In the genomic region with DNA sequence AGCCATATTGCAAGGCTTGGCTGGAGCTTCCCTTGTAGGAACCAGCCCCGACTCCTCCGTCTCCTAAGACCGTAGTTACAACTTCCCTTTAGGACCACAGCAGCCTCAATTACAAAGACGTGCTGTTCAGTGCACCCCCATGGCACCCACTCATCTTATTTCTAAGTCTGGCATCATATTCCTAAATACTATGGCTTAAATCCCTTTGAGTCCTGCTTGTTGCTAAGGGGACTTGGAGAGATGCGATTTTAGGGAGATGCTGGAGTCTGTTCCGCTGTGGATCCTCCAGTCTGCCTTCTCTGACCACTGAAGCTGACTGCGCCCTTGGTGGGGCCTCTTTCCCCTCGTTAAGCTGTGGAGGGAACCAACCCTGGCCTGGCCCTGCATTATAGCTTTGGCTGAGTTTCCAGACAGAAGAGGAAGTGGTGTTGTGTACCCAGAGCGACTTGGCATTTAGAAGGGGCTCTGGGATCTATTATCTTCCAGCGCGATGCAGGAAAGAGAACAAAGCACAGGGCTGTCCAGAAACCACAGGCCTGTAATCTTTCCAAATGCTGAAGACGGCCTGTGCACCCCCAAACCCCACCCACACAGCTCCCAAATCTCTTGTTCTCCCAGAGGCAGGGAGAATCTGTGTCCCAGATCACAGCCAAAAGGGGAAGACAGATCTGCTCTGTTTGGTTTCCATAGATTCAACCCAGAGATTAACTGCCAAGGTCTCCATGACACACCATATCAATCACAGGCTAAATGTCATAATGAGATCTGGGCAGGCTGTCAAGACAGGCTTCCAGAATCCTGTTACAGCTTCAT, we compare ENCODE assay signal across 8 mouse cellular contexts. TPM values are rescaled to one million over a fixed set of nuclear protein-coding genes. Genes with fewer than 3 reads are reported as not detected.
DNase-seq lines count a peak whose midpoint lies in the region; ATAC-seq lines count a peak whose summit lies in the region.

No protein-coding gene starts in this region.

- H3K27me3 ChIP-seq in limb, embryonic 10.5 days (ENCODE audit: low read depth, poor library complexity, severe bottlenecking): no peaks in the 10 kb centered on the region
- no peaks in the 10 kb centered on the region for H3K27me3 ChIP-seq in midbrain, embryonic 13.5 days

- no peaks in the 10 kb centered on the region for H3K9me3 ChIP-seq in limb, embryonic 10.5 days (replicated peaks)
- H3K9me3 ChIP-seq in midbrain, embryonic 13.5 days: no peaks in the 10 kb centered on the region

- peak; percentile 64 for ATAC-seq in frontal cortex, adult (ENCODE audit: low TSS enrichment)
- peak; percentile 24; the same call in 1 of the 2 replicates for ATAC-seq in midbrain, embryonic 13.5 days

- intact Hi-C loops in heart, postnatal 36 days (cut with DNase I): no loop called here

- no peak overlapping the region for H3K4me3 ChIP-seq in limb, embryonic 10.5 days
- H3K4me3 ChIP-seq in midbrain, embryonic 13.5 days (replicated peaks): no peak overlapping the region

- no peak overlapping the region for H3K9ac ChIP-seq in midbrain, embryonic 13.5 days (replicated peaks)

- no peaks in the 10 kb centered on the region for H3K36me3 ChIP-seq in limb, embryonic 10.5 days
- H3K36me3 ChIP-seq in midbrain, embryonic 13.5 days: no peaks in the 10 kb centered on the region

- peak; percentile 10 for DNase-seq in ovary, postnatal 10 days (ENCODE audit: low spot score)
- DNase-seq in ovary, adult 18-20 months (ENCODE audit: low spot score): no peak
- DNase-seq in heart, postnatal 36 days: peak; percentile 34 to 47
- DNase-seq in limb, embryonic 10.5 days (ENCODE audit: low spot score): no peak
- DNase-seq in spleen, postnatal 14 days (ENCODE audit: low spot score in 2 of 2): no peak
- no peak for DNase-seq in retina, embryonic 14.5 days (ENCODE audit: low spot score)

- peaks cover 25% of the 10 kb centered on the region for H3K4me1 ChIP-seq in limb, embryonic 10.5 days
- 0 out of 2 replicates have a peak, but pooled peaks cover 8% of the 10 kb centered on the region for H3K4me1 ChIP-seq in midbrain, embryonic 13.5 days (replicated peaks)

- H3K4me2 ChIP-seq in midbrain, embryonic 13.5 days (replicated peaks): no peak overlapping the region

- H3K27ac ChIP-seq in limb, embryonic 10.5 days: peak overlapping the region; percentile 81
- H3K27ac ChIP-seq in midbrain, embryonic 13.5 days: peak overlapping the region; percentile 45

- 63% methylated on average over 12 of the region's 12 CpGs for WGBS in limb, embryonic 10.5 days
- 53% methylated on average over 12 of the region's 12 CpGs for WGBS in midbrain, embryonic 13.5 days

RNA-seq across cellular contexts. Expression of a gene that starts 7.4 kb away (rescaled TPM):
- not detected for total RNA-seq in heart, postnatal 36 days (2021)
- polyA plus RNA-seq in limb, embryonic 10.5 days (2016; fragmentation: Nextera tagmentation; extraction: Ambion mirVana): 0.45 TPM in 1 of 2 replicates, not detected in the other
- polyA plus RNA-seq in midbrain, embryonic 13.5 days (2015; fragmentation: Nextera tagmentation; extraction: Ambion mirVana): 0.13 and 0.18 TPM in 2 replicates

RNA-seq across cellular contexts. Expression of a gene that starts 43.4 kb away (rescaled TPM):
- total RNA-seq in heart, postnatal 36 days (2021): 10 to 100 TPM; 28.4 to 28.9 TPM
- 9.3 and 11.7 TPM in 2 replicates for polyA plus RNA-seq in limb, embryonic 10.5 days (2016; fragmentation: Nextera tagmentation; extraction: Ambion mirVana)
- 17.2 and 19.2 TPM in 2 replicates for polyA plus RNA-seq in midbrain, embryonic 13.5 days (2015; fragmentation: Nextera tagmentation; extraction: Ambion mirVana)

RNA-seq across cellular contexts. Expression of a gene that starts 44.0 kb away (rescaled TPM):
- total RNA-seq in heart, postnatal 36 days (2021): under 1 TPM in 1 of 2 experiments, not detected in 1; 0.35 TPM
- polyA plus RNA-seq in limb, embryonic 10.5 days (2016; fragmentation: Nextera tagmentation; extraction: Ambion mirVana): not detected in 2 replicates
- not detected in 2 replicates for polyA plus RNA-seq in midbrain, embryonic 13.5 days (2015; fragmentation: Nextera tagmentation; extraction: Ambion mirVana)

Comparison
In these comparisons a context has a peak if more than half of its experiments do, and no peak if none do; other contexts are left out.
1. DNase-seq: peak in ovary, postnatal 10 days (single experiment) and heart, postnatal 36 days (2 of 2); none in ovary, adult 18-20 months (single experiment), limb, embryonic 10.5 days (single experiment), spleen, postnatal 14 days (0 of 2) and retina, embryonic 14.5 days (single experiment).